Mouse (Mus musculus) embryonic facial prominence, embryonic 13.5 days (tissue): Measurements from ENCODE around the gene Wfs1. TPM values are rescaled to one million over a fixed set of nuclear protein-coding genes. Genes with fewer than 3 reads are reported as not detected.
A peak's percentile ranks its signal among the peaks of the same experiment; 100 is the strongest.

ENCODE experiments used
- ATAC-seq: fragments of 200-750 bp; cut with Nextera tagmentation; 2 replicates; pipeline ENCODE4 v1.8.0; 2017; ENCODE audit warnings: low read depth; ENCODE audit not compliant: insufficient number of reproducible peaks, insufficient read depth, low FRiP score, low TSS enrichment
- H3K27ac ChIP-seq: fragments of 300-500 bp; sonication (generic); 2 replicates; pipeline ENCODE4 v1.5.1; 2015; ENCODE audit warnings: moderate library complexity, mild to moderate bottlenecking, inconsistent platforms
- H3K27me3 ChIP-seq: fragments of 300-500 bp; sonication (generic); 2 replicates; pipeline ENCODE4 v1.6.1; 2015; ENCODE audit warnings: mild to moderate bottlenecking, inconsistent platforms
- H3K36me3 ChIP-seq: fragments of 300-500 bp; sonication (generic); 2 replicates; pipeline ENCODE4 v1.6.1; 2015; ENCODE audit warnings: mild to moderate bottlenecking, inconsistent platforms
- H3K4me1 ChIP-seq: fragments of 300-500 bp; sonication (generic); 2 replicates; pipeline ENCODE4 v1.6.1; 2015; ENCODE audit warnings: inconsistent platforms
- H3K4me2 ChIP-seq: fragments of 300-500 bp; sonication (generic); 2 replicates; pipeline ENCODE4 v1.6.1; 2015; ENCODE audit warnings: moderate library complexity, mild to moderate bottlenecking, inconsistent platforms
- H3K4me3 ChIP-seq: fragments of 300-500 bp; sonication (generic); 2 replicates; pipeline ENCODE4 v1.5.1; 2015; ENCODE audit warnings: mild to moderate bottlenecking, inconsistent platforms
- H3K9ac ChIP-seq: fragments of 300-500 bp; sonication (generic); 2 replicates; pipeline ENCODE4 v1.6.1; 2015; ENCODE audit warnings: mild to moderate bottlenecking, inconsistent platforms
- H3K9me3 ChIP-seq: fragments of 300-500 bp; sonication (generic); 2 replicates; pipeline ENCODE4 v1.6.1; 2016; ENCODE audit warnings: inconsistent platforms
- WGBS: fragments of 180-500 bp; shearing (Covaris S2); methylation state at CpG from one replicate; pipeline ENCODE4 v1.1.7; 2015; ENCODE audit warnings: mixed read lengths; 5-methylcytosine and 5-hydroxymethylcytosine counted together
- polyA plus RNA-seq: library from polyadenylated mRNA; unstranded; fragments of >200 nt; fragmentation: Nextera tagmentation; extraction: Ambion mirVana; gene quantifications from 2 replicates; pipeline ENCODE4 v1.2.1, GENCODE M21; 2015

The Wfs1 gene
- polyA plus RNA-seq, result 7.9 and 9.2 TPM in 2 replicates

DNA sequence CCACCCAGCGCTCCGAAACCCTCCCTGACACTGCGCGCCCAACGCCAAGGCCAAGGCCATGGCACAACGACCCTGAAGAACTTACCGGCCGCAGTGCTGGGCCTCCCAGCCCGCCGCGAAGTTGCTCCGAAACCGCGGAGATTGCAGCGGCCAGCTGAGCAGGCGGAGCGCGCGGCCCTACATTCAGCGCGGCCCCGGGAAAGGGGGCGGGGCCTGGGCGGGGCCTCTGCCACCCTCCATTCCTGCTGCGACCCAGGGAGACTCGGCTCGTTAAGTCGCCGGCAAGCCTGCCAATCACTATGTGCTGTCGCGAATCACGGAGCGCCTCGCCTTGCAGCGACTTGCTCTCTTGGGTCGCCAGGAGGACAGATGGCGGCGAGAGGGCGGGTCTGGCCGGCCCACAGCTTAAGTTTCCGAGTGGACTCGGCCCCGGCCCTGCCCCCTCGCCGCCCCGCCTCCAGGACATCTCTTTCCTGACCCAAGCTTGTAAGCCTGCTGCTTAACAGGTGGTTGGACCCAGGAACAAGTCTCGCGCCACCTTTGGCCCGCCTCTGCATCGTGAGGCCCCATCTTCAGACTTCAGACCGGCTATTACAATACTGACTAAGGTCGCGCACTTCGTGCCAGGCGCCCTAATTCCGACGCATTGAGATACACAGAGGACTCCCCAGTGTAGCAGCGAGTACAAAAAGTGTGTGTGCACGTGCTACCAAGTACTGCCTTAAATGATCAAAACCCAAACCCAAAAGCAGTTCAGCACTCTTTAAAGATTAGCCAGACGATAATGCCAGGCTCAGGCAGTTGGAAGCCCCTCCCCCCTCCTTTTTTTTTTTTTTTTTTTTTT, at the start of gene Wfs1:
TSS of gene Wfs1 (minus strand) at position 425 of the 844 bp plus-strand sequence.
- Histone ChIP-seq H3K9me3 (no peaks in the 10 kb centered on the region), H3K9ac (peak within 1 kb of the TSS; percentile 85), H3K27ac (peak within 1 kb of the TSS; percentile 44; the same call in 1 of the 2 replicates), H3K4me2 (peak within 1 kb of the TSS; percentile 98), H3K4me1 (peaks cover 12% of the 10 kb centered on the region), H3K27me3 (peaks cover 5% of the 10 kb centered on the region; the same call in 1 of the 2 replicates), H3K36me3 (no peaks in the 10 kb centered on the region), H3K4me3 (peak within 1 kb of the TSS; percentile 72)
- ATAC-seq, result peak; percentile 98
- WGBS, result under 1% methylated on average over 59 of the region's 60 CpGs

DNA sequence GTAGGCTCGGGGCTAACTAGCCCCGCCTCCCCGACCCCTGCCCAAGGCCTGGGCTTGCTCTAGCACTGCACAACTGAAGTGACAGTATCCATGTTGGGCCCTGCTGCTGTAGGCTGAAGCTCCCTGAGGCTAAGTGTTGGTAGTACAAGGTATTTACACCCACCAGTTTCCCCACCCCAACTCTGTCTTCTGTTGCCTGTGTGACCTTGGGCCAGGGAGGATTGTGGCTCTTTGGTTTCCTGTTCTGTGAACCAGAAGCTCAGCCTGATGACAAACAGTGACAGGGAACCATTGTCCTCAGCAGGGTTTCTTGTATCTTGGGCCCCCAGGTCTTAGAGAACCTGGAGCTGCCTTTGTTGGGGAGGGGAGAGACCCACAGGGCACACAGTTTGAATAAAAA, 47.9 kb upstream of the Wfs1 start:
- H3K9me3 ChIP-seq, result no peaks in the 10 kb centered on the region
- no peak overlapping the region for H3K4me3 ChIP-seq
- H3K36me3 ChIP-seq, result no peaks in the 10 kb centered on the region
- ATAC-seq, result no peak
- no peak overlapping the region for H3K4me2 ChIP-seq
- H3K9ac ChIP-seq, result no peak overlapping the region
- peaks cover 24% of the 10 kb centered on the region for H3K27me3 ChIP-seq
- H3K27ac ChIP-seq, result no peak overlapping the region
- WGBS, result 68% methylated on average over 3 of the region's 3 CpGs
- H3K4me1 ChIP-seq, result no peaks in the 10 kb centered on the region

DNA sequence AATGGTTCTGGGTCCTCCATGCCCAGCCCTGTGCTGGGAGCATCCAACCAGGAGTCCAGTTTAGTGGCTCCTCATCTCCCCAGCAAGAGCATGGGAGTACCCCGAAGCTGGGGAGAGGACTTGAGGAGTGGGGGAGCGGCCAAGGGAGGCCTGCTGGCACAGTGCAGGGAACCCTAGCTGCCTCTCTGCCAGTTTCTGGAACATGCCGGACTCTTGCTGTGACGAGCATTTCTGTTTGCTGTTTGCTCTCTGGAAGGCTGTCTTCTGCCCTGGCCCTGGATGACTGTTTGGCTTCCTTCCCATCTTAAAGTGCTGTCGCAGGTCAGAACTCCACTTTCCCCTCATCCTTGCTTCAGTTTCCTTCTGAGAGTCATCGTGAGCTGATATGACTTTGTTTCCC, 46.9 kb upstream of the Wfs1 start:
- WGBS, result 82% methylated on average over 6 of the region's 6 CpGs
- Histone ChIP-seq H3K27me3 (peaks cover 24% of the 10 kb centered on the region), H3K4me3 (no peak overlapping the region), H3K27ac (no peak overlapping the region), H3K9me3 (no peaks in the 10 kb centered on the region), H3K4me1 (no peaks in the 10 kb centered on the region), H3K4me2 (no peak overlapping the region), H3K9ac (no peak overlapping the region), H3K36me3 (no peaks in the 10 kb centered on the region)
- no peak for ATAC-seq

- no peak for ATAC-seq
- peaks cover 29% of the 10 kb centered on the region for H3K27me3 ChIP-seq
- H3K9ac ChIP-seq, result no peak overlapping the region
- H3K4me2 ChIP-seq, result no peak overlapping the region
- H3K36me3 ChIP-seq, result no peaks in the 10 kb centered on the region
- no peaks in the 10 kb centered on the region for H3K4me1 ChIP-seq
- no peaks in the 10 kb centered on the region for H3K9me3 ChIP-seq
- no peak overlapping the region for H3K4me3 ChIP-seq
- 60% methylated on average over 6 of the region's 6 CpGs for WGBS
- no peak overlapping the region for H3K27ac ChIP-seq
Observed at GRCm38 (mm10) chr5:37035192-37035591, 46.2 kb upstream of the Wfs1 start.

GRCm38 (mm10) chr5:37030753-37031152, 41.7 kb upstream of the Wfs1 start:
- WGBS, result 38% methylated on average over 9 of the region's 9 CpGs
- no peaks in the 10 kb centered on the region for H3K9me3 ChIP-seq
- H3K27ac ChIP-seq, result no peak overlapping the region
- peaks cover 69% of the 10 kb centered on the region for H3K27me3 ChIP-seq
- ATAC-seq, result no peak
- no peak overlapping the region for H3K4me3 ChIP-seq
- H3K36me3 ChIP-seq, result no peaks in the 10 kb centered on the region
- no peak overlapping the region for H3K4me2 ChIP-seq
- H3K9ac ChIP-seq, result no peak overlapping the region
- peaks cover 15% of the 10 kb centered on the region for H3K4me1 ChIP-seq

DNA sequence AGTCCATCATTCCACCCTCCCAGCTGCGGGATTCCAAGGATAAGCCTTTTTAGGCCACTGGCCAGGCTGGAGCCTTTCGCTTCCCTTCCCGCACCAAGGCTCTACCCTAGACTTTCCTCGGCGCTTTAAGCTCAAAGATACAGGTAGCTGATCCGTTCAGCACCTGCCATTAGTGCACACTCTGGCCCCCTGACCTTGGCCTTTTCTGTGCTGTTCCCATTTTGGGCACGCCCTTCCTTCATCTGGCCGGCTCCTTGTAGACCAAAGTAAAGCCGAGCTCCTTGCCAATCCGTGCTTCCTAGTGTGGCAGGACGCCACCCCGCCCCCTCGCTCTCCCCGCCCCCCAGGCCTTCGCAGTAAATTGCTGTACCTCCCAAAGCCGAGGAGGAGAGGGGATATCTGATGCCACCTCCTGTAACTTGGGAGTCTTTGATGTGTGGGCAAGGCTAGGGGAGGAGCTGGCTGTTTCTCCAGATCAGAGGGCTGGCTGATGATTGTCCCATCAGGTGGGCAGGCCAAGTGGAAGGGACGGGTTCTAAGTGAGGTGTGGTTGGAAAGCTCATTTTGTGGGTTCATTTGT, 40.4 kb upstream of the Wfs1 start:
- Histone ChIP-seq H3K9ac (no peak overlapping the region), H3K27ac (no peak overlapping the region), H3K9me3 (no peaks in the 10 kb centered on the region), H3K27me3 (peaks cover 78% of the 10 kb centered on the region), H3K4me3 (peak overlapping the region; percentile 57), H3K4me2 (peak overlapping the region; percentile 99), H3K36me3 (no peaks in the 10 kb centered on the region), H3K4me1 (peaks cover 15% of the 10 kb centered on the region)
- 1% methylated on average over 17 of the region's 17 CpGs for WGBS
- ATAC-seq, result 0 out of 2 replicates have a peak, but pooled peaks have one; percentile 40

GRCm38 (mm10) chr5:37028486-37029311, 39.7 kb upstream of the Wfs1 start:
- Histone ChIP-seq H3K9ac (0 out of 2 replicates have a peak overlapping the region, but pooled peaks have one; percentile 27), H3K4me1 (peaks cover 15% of the 10 kb centered on the region), H3K27me3 (peaks cover 85% of the 10 kb centered on the region), H3K9me3 (no peaks in the 10 kb centered on the region), H3K4me2 (peak overlapping the region; percentile 99), H3K27ac (no peak overlapping the region), H3K4me3 (peak overlapping the region; percentile 57), H3K36me3 (no peaks in the 10 kb centered on the region)
- WGBS, result under 1% methylated on average over 71 of the region's 72 CpGs
- ATAC-seq, result peak; percentile 70

- Histone ChIP-seq H3K27ac (no peak overlapping the region), H3K27me3 (peaks cover 91% of the 10 kb centered on the region), H3K4me2 (peak overlapping the region; percentile 99), H3K36me3 (no peaks in the 10 kb centered on the region), H3K9ac (0 out of 2 replicates have a peak overlapping the region, but pooled peaks have one; percentile 27), H3K9me3 (no peaks in the 10 kb centered on the region), H3K4me1 (peaks cover 15% of the 10 kb centered on the region), H3K4me3 (peak overlapping the region; percentile 57)
- no peak for ATAC-seq
- under 1% methylated on average over 37 of the region's 37 CpGs for WGBS
Observed at GRCm38 (mm10) chr5:37028104-37028485, 39.1 kb upstream of the Wfs1 start.

DNA sequence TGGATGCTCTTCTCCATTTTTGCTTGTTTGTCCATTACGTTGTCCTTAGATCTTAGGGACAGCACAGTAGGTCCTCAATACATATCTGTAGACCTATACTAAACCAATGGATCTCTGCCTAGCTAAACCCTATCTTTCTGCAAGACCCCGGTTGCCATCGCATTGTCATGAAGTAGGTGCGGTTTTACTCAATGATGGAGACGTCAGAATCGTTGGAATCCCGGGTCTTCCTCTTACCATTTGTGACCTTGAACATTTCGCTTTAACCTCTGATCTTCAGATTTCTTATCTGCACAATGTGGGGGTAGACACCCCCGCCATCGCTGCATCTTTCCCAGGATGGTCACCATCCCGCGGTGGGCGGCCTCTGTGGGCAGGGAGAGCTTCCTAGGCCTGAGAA, 38.7 kb upstream of the Wfs1 start:
- 14% methylated on average over 13 of the region's 13 CpGs for WGBS
- Histone ChIP-seq H3K4me2 (peak overlapping the region; percentile 99), H3K4me3 (peak overlapping the region; percentile 57), H3K36me3 (no peaks in the 10 kb centered on the region), H3K27me3 (peaks cover 90% of the 10 kb centered on the region), H3K27ac (no peak overlapping the region), H3K4me1 (peaks cover 15% of the 10 kb centered on the region), H3K9ac (no peak overlapping the region), H3K9me3 (no peaks in the 10 kb centered on the region)
- no peak for ATAC-seq

DNA sequence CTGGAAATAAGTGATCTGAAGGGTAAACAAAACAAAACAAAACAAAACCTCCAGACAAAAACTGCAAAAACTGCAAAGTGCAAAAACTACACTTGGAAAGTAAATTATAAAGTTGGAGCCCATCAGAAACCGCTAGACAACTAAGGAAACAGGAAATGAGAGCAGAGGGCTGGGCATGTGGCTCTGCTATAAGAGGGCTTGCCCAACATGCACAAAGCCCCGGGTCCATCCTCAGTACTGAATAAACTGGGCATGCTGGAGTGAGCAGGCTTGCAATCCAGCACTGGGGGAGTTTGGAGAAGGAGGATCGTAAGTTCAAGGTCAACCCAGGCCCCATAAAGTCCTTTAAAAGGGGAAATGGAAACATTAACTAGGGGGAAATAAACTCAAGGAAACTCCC, 28.2 kb upstream of the Wfs1 start:
- no peaks in the 10 kb centered on the region for H3K36me3 ChIP-seq
- H3K4me2 ChIP-seq, result no peak overlapping the region
- H3K27ac ChIP-seq, result no peak overlapping the region
- WGBS, result 67% methylated on average over 3 of the region's 3 CpGs
- no peaks in the 10 kb centered on the region for H3K4me1 ChIP-seq
- H3K9me3 ChIP-seq, result no peaks in the 10 kb centered on the region
- no peak for ATAC-seq
- H3K4me3 ChIP-seq, result no peak overlapping the region
- H3K9ac ChIP-seq, result no peak overlapping the region
- H3K27me3 ChIP-seq, result peaks cover 9% of the 10 kb centered on the region

DNA sequence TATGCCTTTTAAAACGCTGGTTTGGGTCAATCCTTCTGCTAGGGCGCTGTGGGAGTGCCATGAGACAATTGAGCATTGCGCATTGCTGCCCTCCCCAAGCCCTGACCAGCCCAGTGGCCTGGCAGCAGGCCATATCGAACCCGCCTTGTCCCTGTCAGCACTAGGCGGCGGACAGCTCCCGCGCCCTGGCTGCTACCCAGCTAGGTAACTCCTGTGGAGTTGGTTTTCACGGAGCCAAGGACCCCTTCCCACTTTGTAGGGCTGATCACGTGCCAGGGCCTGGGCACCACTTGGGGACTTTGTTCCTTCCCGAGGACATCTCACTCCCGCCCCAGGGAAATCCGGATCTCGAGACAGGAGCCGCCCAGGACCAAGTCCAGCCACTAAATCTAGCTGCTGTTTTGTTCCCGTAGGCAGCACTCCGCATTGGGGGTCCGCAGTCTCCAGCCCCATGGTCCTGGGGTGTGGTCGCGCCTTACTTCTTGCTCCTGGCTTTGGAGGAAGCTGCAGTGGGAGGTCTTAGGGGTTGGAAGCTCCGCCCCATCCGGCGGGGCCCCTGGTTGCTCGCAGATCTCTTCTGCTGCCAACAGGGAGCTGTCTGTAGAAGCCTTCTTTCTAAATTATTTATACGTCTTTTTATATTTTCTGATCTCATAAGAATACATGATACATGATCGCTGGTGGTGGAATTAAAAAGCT, 26.8 kb upstream of the Wfs1 start:
- ATAC-seq, result no peak
- Histone ChIP-seq H3K4me2 (no peak overlapping the region), H3K9ac (no peak overlapping the region), H3K4me1 (no peaks in the 10 kb centered on the region), H3K4me3 (no peak overlapping the region), H3K27me3 (peaks cover 9% of the 10 kb centered on the region), H3K9me3 (no peaks in the 10 kb centered on the region), H3K36me3 (no peaks in the 10 kb centered on the region), H3K27ac (no peak overlapping the region)
- WGBS, result 5% methylated on average over 27 of the region's 27 CpGs
